Mouse (Mus musculus) forebrain, embryonic 10.5 days (tissue): ENCODE measurements around the gene Ppil1. TPM values are rescaled to one million over a fixed set of nuclear protein-coding genes. Genes with fewer than 3 reads are reported as not detected.
"Not testable (repeated sequence)": the region's sequence is repeated elsewhere in the genome, so short reads cannot be mapped to it uniquely, and the experiment has no call there.

Experiments used
- DNase-seq: peaks from one replicate; pipeline ENCODE4 v3.0.0-alpha.2; 2017; ENCODE audit warnings: low spot score; ENCODE audit errors: extremely low spot score
- H3K27ac ChIP-seq: fragments of 300-500 bp; sonication (generic); 2 replicates; pipeline ENCODE4 v1.5.1; 2016; ENCODE audit warnings: mild to moderate bottlenecking
- H3K27me3 ChIP-seq: fragments of 300-500 bp; sonication (generic); 2 replicates; pipeline ENCODE4 v1.6.1; 2016; ENCODE audit warnings: mild to moderate bottlenecking; ENCODE audit not compliant: poor library complexity, severe bottlenecking
- H3K36me3 ChIP-seq: fragments of 300-500 bp; sonication (generic); replicated peaks from 2 replicates; pipeline ENCODE4 v1.6.1; 2016; ENCODE audit warnings: mild to moderate bottlenecking, moderate library complexity
- H3K4me1 ChIP-seq: fragments of 300-500 bp; sonication (generic); 2 replicates; pipeline ENCODE4 v1.6.1; 2016
- H3K4me3 ChIP-seq: fragments of 300-500 bp; sonication (generic); 2 replicates; pipeline ENCODE4 v1.5.1; 2016; ENCODE audit warnings: mild to moderate bottlenecking, moderate library complexity
- H3K9me3 ChIP-seq: fragments of 300-500 bp; sonication (generic); 2 replicates; pipeline ENCODE4 v1.6.1; 2016; ENCODE audit warnings: mild to moderate bottlenecking, moderate library complexity
- WGBS: fragments of 180-500 bp; shearing (Covaris S2); methylation state at CpG from one replicate; pipeline ENCODE4 v1.1.7; 2016; 5-methylcytosine and 5-hydroxymethylcytosine counted together
- polyA plus RNA-seq: library from polyadenylated mRNA; unstranded; fragments of >200 nt; fragmentation: Nextera tagmentation; extraction: Ambion mirVana; gene quantifications from 2 replicates; pipeline ENCODE4 v1.2.1, GENCODE M21; 2016

Gene Ppil1
- polyA plus RNA-seq, 1 experiment from 2014 or later, result 230 TPM

DNA sequence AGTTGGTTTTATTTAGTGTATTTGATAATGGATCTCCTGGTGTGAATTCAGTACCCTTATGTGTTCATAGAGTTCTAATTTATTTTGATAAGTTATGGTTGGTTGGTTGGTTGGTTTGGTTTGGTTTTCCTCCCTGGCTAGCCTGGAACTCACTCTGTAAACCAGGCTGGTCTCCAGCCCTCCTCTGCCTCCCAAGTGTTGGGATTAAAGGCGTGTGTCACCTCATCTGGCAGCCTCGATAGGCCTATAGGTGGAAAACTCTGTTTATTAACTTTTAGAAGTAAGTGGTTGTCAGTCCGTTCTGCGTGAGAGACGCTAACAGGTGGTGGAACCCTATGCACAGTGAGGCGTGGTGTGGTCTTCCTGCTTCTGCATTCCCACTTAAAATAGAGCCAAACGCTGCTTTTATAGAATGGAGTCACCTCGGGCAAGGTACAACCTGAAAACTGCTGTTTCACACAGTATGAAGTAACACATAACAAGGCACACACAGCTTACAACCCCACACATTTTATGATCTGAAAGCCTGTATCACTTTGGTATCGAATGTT is 6.2 kb upstream of the Ppil1 start:
- H3K9me3 ChIP-seq, result no peaks in the 10 kb centered on the region
- no peaks in the 10 kb centered on the region for H3K36me3 ChIP-seq
- peak overlapping the region; percentile 93; the same call in 1 of the 2 replicates for H3K4me3 ChIP-seq
- WGBS, result 94% methylated on average over 9 of the region's 9 CpGs
- H3K27ac ChIP-seq, result no peak overlapping the region
- DNase-seq, result no peak
- H3K4me1 ChIP-seq, result peaks cover 20% of the 10 kb centered on the region
- no peaks in the 10 kb centered on the region for H3K27me3 ChIP-seq

DNA sequence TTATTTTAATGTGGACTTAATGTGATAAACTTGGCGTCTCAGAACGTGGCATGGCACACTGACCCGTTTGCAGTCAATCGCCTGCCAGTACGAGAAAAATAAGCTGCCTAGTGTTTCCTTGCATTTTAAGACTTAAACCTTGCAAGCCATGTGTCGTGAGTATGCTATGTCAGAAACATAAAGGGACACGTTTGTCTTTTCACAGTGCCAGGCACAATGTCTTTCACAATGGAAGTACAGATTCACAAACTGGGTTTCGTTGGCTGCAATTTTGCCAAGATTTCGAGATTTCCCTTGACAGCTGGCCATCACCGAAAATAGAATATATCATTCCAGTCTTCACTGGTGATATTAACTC is 5.3 kb upstream of the Ppil1 start:
- Histone ChIP-seq H3K4me3 (peak overlapping the region; percentile 93), H3K4me1 (peaks cover 25% of the 10 kb centered on the region), H3K27ac (peak overlapping the region; percentile 95), H3K27me3 (no peaks in the 10 kb centered on the region), H3K36me3 (no peaks in the 10 kb centered on the region), H3K9me3 (no peaks in the 10 kb centered on the region)
- DNase-seq, result no peak
- WGBS, result 28% methylated on average over 10 of the region's 10 CpGs

DNA sequence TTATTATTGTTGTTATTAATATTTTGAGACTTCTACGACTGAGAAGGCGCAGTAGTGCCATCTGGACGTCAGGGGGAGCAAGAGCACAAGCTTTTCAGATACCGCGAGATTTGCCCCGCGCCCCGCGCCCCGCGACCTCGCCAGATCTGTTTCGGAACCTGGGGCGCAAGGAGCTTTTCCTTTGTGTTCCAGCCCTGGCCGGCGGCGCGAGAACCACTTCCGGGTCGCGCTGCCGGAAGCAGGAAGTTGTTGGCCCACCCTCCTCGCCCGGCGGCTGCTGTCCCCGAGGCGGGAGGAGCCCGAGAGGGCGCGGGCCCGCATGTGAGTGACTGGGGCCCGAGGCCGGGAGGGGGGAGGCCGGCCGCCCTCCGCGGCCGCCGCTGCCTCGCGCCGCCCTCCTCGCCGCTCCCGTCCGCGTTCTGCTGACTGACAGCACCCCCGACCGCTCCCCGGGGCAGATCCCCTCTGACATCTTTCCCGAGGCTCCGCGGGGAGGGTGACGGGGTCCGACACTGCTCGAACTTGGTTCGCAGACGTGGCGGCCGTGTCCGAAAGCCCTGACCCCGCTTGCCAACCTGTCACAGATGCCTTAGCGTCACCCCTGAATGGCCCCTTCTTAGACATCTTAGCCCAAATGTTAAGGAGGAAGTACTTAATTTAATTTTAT is 4.8 kb upstream of the Ppil1 start, which contains the start of gene BC004004:
Gene BC004004 (plus strand): TSS at position 107 of the 667 bp plus-strand sequence.
- peak within 1 kb of the TSS; percentile 95 for H3K27ac ChIP-seq
- DNase-seq, result peak; percentile 96
- H3K27me3 ChIP-seq, result no peaks in the 10 kb centered on the region
- H3K36me3 ChIP-seq, result no peaks in the 10 kb centered on the region
- WGBS, result under 1% methylated on average over 63 of the region's 63 CpGs
- peak within 1 kb of the TSS; percentile 93 for H3K4me3 ChIP-seq
- H3K9me3 ChIP-seq, result no peaks in the 10 kb centered on the region
- H3K4me1 ChIP-seq, result peaks cover 28% of the 10 kb centered on the region

DNA sequence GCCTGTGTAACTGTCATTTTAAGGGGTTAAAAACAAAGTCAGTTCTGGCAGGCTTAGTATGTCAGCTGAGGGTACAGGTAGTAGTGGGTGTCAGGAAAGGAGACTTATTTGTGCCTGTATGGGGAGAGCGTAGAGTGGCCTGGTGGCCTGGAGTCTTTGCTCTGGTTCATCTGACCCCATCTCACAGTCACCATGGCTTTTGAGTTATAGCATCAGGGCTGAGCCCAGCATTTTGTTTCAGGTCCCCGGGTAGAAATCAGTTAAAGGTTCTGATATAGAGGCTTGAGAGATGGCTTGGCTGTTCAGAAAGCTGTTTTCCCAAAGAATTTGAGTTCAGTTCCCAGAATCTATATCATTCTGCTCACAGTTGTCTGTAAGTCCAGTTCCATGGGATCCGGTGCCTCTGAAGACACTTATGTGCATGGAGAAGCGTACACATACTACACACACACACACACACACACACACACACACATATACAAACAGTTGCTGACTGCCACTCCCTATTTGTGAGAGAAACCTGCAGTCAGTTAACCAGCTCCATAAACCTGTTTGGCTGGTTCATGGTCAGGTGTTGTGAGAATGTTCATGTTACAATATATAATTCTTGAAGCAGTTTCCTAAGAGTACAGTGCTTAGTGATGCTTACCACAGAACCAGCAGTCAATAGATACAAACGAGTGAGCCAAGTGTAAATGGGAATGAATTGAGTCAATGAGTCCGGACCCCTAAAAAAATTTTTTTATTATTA is 4.1 kb upstream of the Ppil1 start:
- WGBS, result 64% methylated on average over 6 of the region's 6 CpGs

DNA sequence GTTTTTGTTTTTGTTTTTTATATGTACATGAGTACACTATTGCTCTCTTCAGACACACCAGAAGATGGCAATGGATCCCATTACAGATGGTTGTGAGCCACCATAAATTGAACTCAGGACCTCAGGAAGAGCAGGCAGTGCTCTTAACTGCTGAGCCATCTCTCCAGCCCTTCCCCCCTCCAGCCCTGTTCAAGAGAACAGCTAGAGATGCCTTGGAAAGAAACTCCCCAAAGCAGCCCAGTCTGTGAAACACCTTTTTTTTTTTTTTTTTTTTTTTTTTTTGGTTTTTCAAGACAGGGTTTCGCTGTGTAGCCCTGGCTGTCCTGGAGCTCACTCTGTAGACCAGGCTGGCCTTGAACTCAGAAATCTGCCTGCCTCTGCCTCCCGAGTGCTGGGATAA is 3.1 kb upstream of the Ppil1 start:
- 91% methylated on average over 2 of the region's 2 CpGs for WGBS
- not testable (repeated sequence) for H3K27me3 ChIP-seq, H3K4me3 ChIP-seq, DNase-seq, H3K36me3 ChIP-seq, H3K9me3 ChIP-seq, H3K27ac ChIP-seq
- peaks cover 40% of the 10 kb centered on the region for H3K4me1 ChIP-seq

More for the DNA sequence above, 4.1 kb upstream of the Ppil1 start:
- H3K4me3 ChIP-seq, result peak overlapping the region; percentile 93
- no peaks in the 10 kb centered on the region for H3K9me3 ChIP-seq
- peaks cover 30% of the 10 kb centered on the region for H3K4me1 ChIP-seq
- no peak for DNase-seq
- H3K27me3 ChIP-seq, result no peaks in the 10 kb centered on the region
- H3K36me3 ChIP-seq, result no peaks in the 10 kb centered on the region
- peak overlapping the region; percentile 95 for H3K27ac ChIP-seq

DNA sequence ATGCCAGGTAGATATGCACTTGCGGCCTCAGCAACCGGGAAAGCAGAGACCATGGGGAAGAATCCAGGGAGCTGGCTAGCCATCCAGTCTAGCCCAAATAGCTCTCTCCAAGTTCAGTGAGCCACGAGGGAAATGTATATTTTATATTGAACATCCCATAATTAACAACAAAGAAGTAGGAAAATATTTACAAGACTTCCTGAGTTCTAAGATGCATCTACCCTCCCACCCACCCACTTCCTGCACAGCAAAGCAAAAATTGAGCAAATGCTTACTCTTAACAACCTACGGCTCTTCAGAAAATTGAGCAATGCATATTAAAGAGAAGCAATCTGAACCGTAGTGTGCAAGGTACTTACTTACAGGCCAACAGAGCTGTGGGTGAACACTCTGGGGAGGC is 774 bp upstream of the Ppil1 start:
- no peak for DNase-seq
- WGBS, result 87% methylated on average over 5 of the region's 5 CpGs

DNA sequence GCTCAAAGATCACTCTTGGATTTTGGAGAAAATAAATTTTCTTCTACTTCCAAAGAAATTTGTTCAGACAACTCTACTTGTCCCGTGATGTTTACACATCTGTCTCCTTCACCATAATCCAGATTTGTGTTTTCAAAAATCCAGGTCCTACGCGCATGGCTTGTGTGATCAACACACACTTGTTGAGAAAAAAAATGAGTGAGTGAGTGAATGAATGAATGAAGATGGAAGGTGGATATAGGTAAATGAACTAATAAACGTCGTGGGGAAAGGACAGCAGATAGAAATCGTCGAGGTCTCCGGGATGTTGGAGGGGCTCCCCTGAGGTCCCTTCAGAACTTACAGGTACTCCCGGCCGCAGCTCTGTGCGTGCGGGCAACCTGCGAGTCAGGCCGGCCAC is 569 bp downstream of the Ppil1 start:
- DNase-seq, result no peak
- Histone ChIP-seq H3K27me3 (no peaks in the 10 kb centered on the region), H3K9me3 (no peaks in the 10 kb centered on the region), H3K36me3 (peaks cover 36% of the 10 kb centered on the region), H3K4me1 (peaks cover 61% of the 10 kb centered on the region), H3K4me3 (peak overlapping the region; percentile 87), H3K27ac (peak overlapping the region; percentile 93)
- 1% methylated on average over 14 of the region's 14 CpGs for WGBS

More for the DNA sequence above, 774 bp upstream of the Ppil1 start:
- H3K9me3 ChIP-seq, result no peaks in the 10 kb centered on the region
- H3K4me3 ChIP-seq, result peak overlapping the region; percentile 87
- H3K36me3 ChIP-seq, result peaks cover 23% of the 10 kb centered on the region
- peak overlapping the region; percentile 93 for H3K27ac ChIP-seq
- H3K27me3 ChIP-seq, result no peaks in the 10 kb centered on the region
- peaks cover 56% of the 10 kb centered on the region for H3K4me1 ChIP-seq

DNA sequence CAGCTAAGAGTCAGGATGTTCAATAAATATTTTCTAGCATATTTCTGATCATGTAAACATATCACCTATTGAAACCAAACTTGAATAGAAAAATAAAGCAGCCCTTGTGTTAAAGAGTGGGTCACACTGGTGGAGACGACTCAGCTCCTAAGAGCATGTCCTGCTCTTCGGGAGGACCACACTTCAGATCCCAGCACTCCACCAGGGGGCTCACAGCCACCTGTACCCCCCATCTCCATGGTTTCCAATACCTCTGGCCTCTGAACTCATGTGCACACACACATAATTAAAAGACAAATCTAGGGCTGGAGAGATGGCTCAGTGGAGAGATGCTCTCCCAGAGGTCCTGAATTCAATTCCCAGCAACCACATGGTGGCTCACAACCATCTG is 1.7 kb downstream of the Ppil1 start:
- no peaks in the 10 kb centered on the region for H3K9me3 ChIP-seq
- no peak for DNase-seq
- peak overlapping the region; percentile 87 for H3K4me3 ChIP-seq
- peaks cover 48% of the 10 kb centered on the region for H3K36me3 ChIP-seq
- no peak overlapping the region for H3K27ac ChIP-seq
- no peaks in the 10 kb centered on the region for H3K27me3 ChIP-seq
- 81% methylated on average over 2 of the region's 2 CpGs for WGBS
- H3K4me1 ChIP-seq, result peaks cover 62% of the 10 kb centered on the region

DNA sequence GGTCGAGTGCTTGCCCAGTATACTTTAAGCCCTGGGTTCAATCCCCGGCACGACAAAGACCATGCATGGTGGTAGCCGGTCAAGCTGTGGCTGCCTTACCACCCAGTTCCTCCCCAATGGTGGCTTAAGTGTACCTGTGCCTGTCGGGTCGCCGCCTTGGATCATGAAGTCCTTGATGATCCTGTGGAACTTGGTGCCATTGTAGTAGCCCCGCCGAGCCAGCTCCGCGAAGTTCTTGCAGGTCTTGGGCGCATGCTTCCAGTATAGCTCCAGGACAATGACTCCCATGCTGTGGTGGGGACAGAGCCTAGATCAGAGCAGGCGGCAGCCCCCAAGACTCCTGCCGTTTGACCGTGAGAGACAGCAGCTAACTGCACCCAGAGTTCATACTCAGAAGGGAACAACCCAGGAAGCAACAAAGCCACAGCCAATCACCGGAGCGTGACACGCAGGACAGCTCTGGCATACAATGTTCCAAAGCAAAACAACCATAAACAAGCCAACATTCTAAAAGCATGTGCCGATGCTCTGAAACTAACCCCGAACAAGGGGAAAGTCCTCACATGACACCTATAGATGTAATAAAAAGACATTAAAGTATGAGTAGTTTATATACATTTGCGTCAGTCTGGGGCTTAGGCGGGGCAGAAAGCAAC is 2.3 kb downstream of the Ppil1 start:
- H3K36me3 ChIP-seq, result peaks cover 53% of the 10 kb centered on the region

DNA sequence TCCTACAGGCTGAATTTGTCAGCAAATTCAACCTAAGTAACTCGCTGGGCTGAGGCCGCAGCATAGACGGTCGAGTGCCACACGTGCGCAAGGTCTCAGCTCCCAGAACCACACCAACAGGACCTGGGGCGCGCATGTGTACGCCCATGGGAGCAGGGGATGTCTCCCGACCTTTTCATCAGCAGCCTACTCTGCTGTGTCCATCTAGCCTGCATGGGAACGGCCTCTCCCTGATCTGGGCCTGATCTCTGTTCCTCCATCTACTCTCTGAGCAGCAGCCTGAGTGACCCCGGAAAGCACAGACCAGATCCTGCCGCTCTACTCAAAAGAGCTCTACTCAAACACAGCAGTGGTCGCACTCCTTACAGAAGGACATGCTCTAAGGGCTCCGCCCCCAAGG is 3.5 kb downstream of the Ppil1 start:
- Histone ChIP-seq H3K36me3 (peaks cover 65% of the 10 kb centered on the region), H3K9me3 (no peaks in the 10 kb centered on the region), H3K4me1 (peaks cover 66% of the 10 kb centered on the region), H3K27me3 (no peaks in the 10 kb centered on the region), H3K4me3 (no peak overlapping the region), H3K27ac (no peak overlapping the region)
- DNase-seq, result no peak
- 91% methylated on average over 15 of the region's 15 CpGs for WGBS

More for the DNA sequence above, 2.3 kb downstream of the Ppil1 start:
- Histone ChIP-seq H3K4me3 (peak overlapping the region; percentile 11; the same call in 1 of the 2 replicates), H3K9me3 (no peaks in the 10 kb centered on the region), H3K27me3 (no peaks in the 10 kb centered on the region), H3K4me1 (peaks cover 62% of the 10 kb centered on the region), H3K27ac (0 out of 2 replicates have a peak overlapping the region, but pooled peaks have one; percentile 27)
- DNase-seq, result no peak
- 95% methylated on average over 22 of the region's 22 CpGs for WGBS

DNA sequence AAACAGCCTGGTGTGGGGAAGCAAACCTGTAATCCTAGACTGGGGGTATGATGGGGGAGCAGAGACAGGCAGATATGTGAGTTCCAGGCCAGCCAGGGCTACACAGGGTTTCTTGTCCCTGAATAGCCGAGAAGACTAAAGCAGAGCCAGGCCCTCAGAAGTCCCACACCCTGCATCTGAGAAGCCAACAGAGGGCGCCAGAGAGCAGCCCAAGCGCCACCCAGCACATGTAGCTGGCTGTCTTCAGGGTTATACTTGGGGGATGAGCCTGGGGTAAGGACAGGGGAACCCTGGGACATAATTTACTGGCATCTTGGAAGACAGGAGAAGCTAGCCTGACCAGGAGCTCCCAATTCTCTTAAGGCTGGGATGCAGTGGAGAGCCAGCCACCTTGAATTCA is 4.5 kb downstream of the Ppil1 start:
- Histone ChIP-seq H3K9me3 (no peaks in the 10 kb centered on the region), H3K36me3 (peaks cover 75% of the 10 kb centered on the region), H3K4me1 (peaks cover 63% of the 10 kb centered on the region), H3K27ac (no peak overlapping the region), H3K27me3 (no peaks in the 10 kb centered on the region), H3K4me3 (peak overlapping the region; percentile 3; the same call in 1 of the 2 replicates)
- 10% methylated on average over 3 of the region's 3 CpGs for WGBS
- peak; percentile 84 for DNase-seq

DNA sequence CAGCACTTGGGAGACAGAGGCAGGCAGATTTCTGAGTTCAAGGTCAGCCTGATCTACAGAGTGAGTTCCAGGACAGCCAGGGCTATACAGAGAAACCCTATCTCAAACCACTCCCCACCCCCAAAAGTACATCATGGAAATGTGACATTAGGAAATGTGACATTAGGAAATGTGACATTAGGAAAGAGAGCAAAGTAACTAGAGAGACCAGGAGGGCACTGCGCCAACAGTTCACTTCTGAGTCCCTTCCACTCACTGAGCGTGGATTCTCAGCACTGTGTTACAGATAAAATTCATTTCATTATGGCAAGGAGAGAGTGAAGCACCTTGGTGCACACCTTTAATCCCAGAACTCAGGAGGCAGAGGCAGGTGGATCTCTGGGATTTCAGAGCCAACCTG is 5.1 kb downstream of the Ppil1 start:
- H3K9me3 ChIP-seq, result no peaks in the 10 kb centered on the region
- WGBS, result 93% methylated on average over 2 of the region's 2 CpGs
- H3K4me1 ChIP-seq, result peaks cover 59% of the 10 kb centered on the region
- H3K4me3 ChIP-seq, result no peak overlapping the region
- H3K27ac ChIP-seq, result no peak overlapping the region
- H3K36me3 ChIP-seq, result peaks cover 81% of the 10 kb centered on the region
- DNase-seq, result no peak
- H3K27me3 ChIP-seq, result no peaks in the 10 kb centered on the region
